Mouse (Mus musculus) ES-CJ7 (cell line): ENCODE measurements at regions not wholly inside any gene's neighbourhood (a gene's known extent, or its start where the extent isn't known, plus 50 kb on each side); places are given as distances from the start of the nearest gene placed in this dataset.

Experiments used
- DNase-seq: peaks from one replicate; pipeline ENCODE4 v3.0.0; 2011; ENCODE audit warnings: low read depth, low spot score

- DNase-seq = peak; percentile 60
Observed at GRCm38 (mm10) chr5:119563510-119564351, 106.7 kb upstream of the Tbx3 start.

- DNase-seq = no peak
Observed at GRCm38 (mm10) chr5:119567639-119568038, 102.8 kb upstream of the Tbx3 start.

- DNase-seq = no peak
Observed at GRCm38 (mm10) chr5:119570054-119570453, 100.4 kb upstream of the Tbx3 start.

GRCm38 (mm10) chr5:119571644-119572043 lies 98.8 kb upstream of the Tbx3 start:
- DNase-seq = peak; percentile 68

- DNase-seq = no peak
Observed at GRCm38 (mm10) chr5:119575124-119575523, 95.3 kb upstream of the Tbx3 start.

- peak; percentile 81 for DNase-seq
Observed at GRCm38 (mm10) chr5:119579288-119579687, 91.2 kb upstream of the Tbx3 start.

GRCm38 (mm10) chr5:119579806-119580205 lies 90.7 kb upstream of the Tbx3 start:
- DNase-seq = peak; percentile 91

- no peak for DNase-seq
Observed at GRCm38 (mm10) chr5:119580395-119580794, 90.1 kb upstream of the Tbx3 start.

- DNase-seq = no peak
Observed at GRCm38 (mm10) chr5:119580798-119581197, 89.7 kb upstream of the Tbx3 start.

- DNase-seq = peak; percentile 71
Observed at GRCm38 (mm10) chr5:119584389-119584788, 86.1 kb upstream of the Tbx3 start.

- peak; percentile 95 for DNase-seq
Observed at GRCm38 (mm10) chr5:119584914-119585313, 85.6 kb upstream of the Tbx3 start.

- peak; percentile 92 for DNase-seq
Observed at GRCm38 (mm10) chr5:119586391-119587058, 83.9 kb upstream of the Tbx3 start.

- peak; percentile 86 for DNase-seq
Observed at GRCm38 (mm10) chr5:119587239-119587811, 83.1 kb upstream of the Tbx3 start.

GRCm38 (mm10) chr5:119588340-119589272 lies 81.9 kb upstream of the Tbx3 start:
- peak; percentile 51 for DNase-seq

GRCm38 (mm10) chr5:119591271-119591670 lies 79.2 kb upstream of the Tbx3 start:
- DNase-seq = no peak

- no peak for DNase-seq
Observed at GRCm38 (mm10) chr5:119592891-119593290, 77.6 kb upstream of the Tbx3 start.

GRCm38 (mm10) chr5:119594541-119594940 lies 75.9 kb upstream of the Tbx3 start:
- DNase-seq = no peak

GRCm38 (mm10) chr5:119596295-119596993 lies 74.0 kb upstream of the Tbx3 start:
- no peak for DNase-seq

GRCm38 (mm10) chr5:119596994-119597391 lies 73.5 kb upstream of the Tbx3 start:
- no peak for DNase-seq

- no peak for DNase-seq
Observed at GRCm38 (mm10) chr5:119597530-119597929, 72.9 kb upstream of the Tbx3 start.

GRCm38 (mm10) chr5:119598166-119598565 lies 72.3 kb upstream of the Tbx3 start:
- no peak for DNase-seq
